Mouse (Mus musculus) right cerebral cortex, postnatal 25 days (tissue): ENCODE data around the gene Stk24.

Experiments
- DNase-seq: peaks from one replicate; pipeline ENCODE4 v3.0.0; 2022

The Stk24 gene

GRCm38 (mm10) chr14:121378243-121379115 is 1.3 kb downstream of the Stk24 start:
- peak; percentile 63 for DNase-seq

- no peak for DNase-seq
These were observed 3.2 kb downstream of the Stk24 start for GRCm38 (mm10) chr14:121376566-121376965.

- no peak for DNase-seq
These were observed 5.9 kb downstream of the Stk24 start for GRCm38 (mm10) chr14:121373901-121374300.

- DNase-seq = no peak
These were observed 6.8 kb downstream of the Stk24 start for GRCm38 (mm10) chr14:121373020-121373419.

GRCm38 (mm10) chr14:121371911-121372820 is 7.6 kb downstream of the Stk24 start:
- DNase-seq = no peak

- no peak for DNase-seq
These were observed 10.4 kb downstream of the Stk24 start for GRCm38 (mm10) chr14:121369385-121369784.

- no peak for DNase-seq
These were observed 11.6 kb downstream of the Stk24 start for GRCm38 (mm10) chr14:121368108-121368705.

GRCm38 (mm10) chr14:121365991-121366728 is 13.7 kb downstream of the Stk24 start:
- no peak for DNase-seq

GRCm38 (mm10) chr14:121365390-121365789 is 14.4 kb downstream of the Stk24 start:
- DNase-seq = no peak

- DNase-seq = no peak
These were observed 15.5 kb downstream of the Stk24 start for GRCm38 (mm10) chr14:121364282-121364681.

- DNase-seq = no peak
These were observed 18.3 kb downstream of the Stk24 start for GRCm38 (mm10) chr14:121361319-121362114.

GRCm38 (mm10) chr14:121359850-121360249 is 20.0 kb downstream of the Stk24 start:
- no peak for DNase-seq

GRCm38 (mm10) chr14:121359015-121359414 is 20.8 kb downstream of the Stk24 start:
- no peak for DNase-seq

GRCm38 (mm10) chr14:121358327-121358726 is 21.5 kb downstream of the Stk24 start:
- no peak for DNase-seq

GRCm38 (mm10) chr14:121356336-121356862 is 23.4 kb downstream of the Stk24 start:
- no peak for DNase-seq

GRCm38 (mm10) chr14:121355732-121356131 is 24.1 kb downstream of the Stk24 start:
- no peak for DNase-seq

GRCm38 (mm10) chr14:121353648-121354377 is 26.0 kb downstream of the Stk24 start:
- DNase-seq = no peak

GRCm38 (mm10) chr14:121352744-121353143 is 27.1 kb downstream of the Stk24 start:
- DNase-seq = no peak

- no peak for DNase-seq
These were observed 28.1 kb downstream of the Stk24 start for GRCm38 (mm10) chr14:121351737-121352136.

GRCm38 (mm10) chr14:121350011-121350410 is 29.8 kb downstream of the Stk24 start:
- no peak for DNase-seq

GRCm38 (mm10) chr14:121349291-121349690 is 30.5 kb downstream of the Stk24 start:
- no peak for DNase-seq
